8 mouse cellular contexts compared by ENCODE assay signal in the genomic region with DNA sequence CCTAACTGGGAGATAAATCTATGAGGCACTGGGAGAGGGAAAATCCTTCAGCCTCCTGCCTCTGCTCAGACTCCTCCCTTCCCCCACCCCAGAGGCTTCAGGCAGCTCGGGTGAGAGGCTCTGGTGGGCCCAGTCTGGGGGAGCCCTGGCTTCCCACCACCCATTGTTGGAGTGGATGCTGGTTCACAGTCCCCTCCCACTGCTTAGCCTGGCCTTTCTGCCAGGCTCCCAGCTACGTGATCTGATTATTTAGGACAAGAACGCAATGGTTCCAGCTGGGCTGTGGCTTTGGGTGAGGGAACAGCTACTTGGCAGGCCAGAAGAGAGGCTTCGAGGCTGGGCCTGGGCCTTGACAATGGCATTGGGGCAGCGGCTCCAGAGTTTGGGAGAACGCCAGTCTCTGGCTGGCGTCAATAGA. TPM values are rescaled to one million over a fixed set of nuclear protein-coding genes. Genes with fewer than 3 reads are reported as not detected.
DNase-seq lines count a peak whose midpoint lies in the region; ATAC-seq lines count a peak whose summit lies in the region.

No protein-coding gene starts in this region.

- no peaks in the 10 kb centered on the region for H3K9me3 ChIP-seq in forebrain, embryonic 11.5 days (ENCODE audit: control insufficient read depth, low read length)
- no peaks in the 10 kb centered on the region for H3K9me3 ChIP-seq in midbrain, embryonic 16.5 days (replicated peaks; ENCODE audit: control insufficient read depth, low read length, poor library complexity, severe bottlenecking)

- no peak overlapping the region for H3K4me3 ChIP-seq in forebrain, embryonic 11.5 days (ENCODE audit: low read depth, low read length)
- no peak overlapping the region for H3K4me3 ChIP-seq in midbrain, embryonic 16.5 days (ENCODE audit: low read depth, low read length)

- peak; percentile 95 for ATAC-seq in forebrain, embryonic 11.5 days (replicated peaks; ENCODE audit: low FRiP score)
- peak; percentile 93 for ATAC-seq in midbrain, embryonic 16.5 days

- peaks cover 16% of the 10 kb centered on the region; the same call in 1 of the 2 replicates for H3K4me1 ChIP-seq in forebrain, embryonic 11.5 days (replicated peaks; ENCODE audit: control insufficient read depth, insufficient read depth, low read length)
- peaks cover 12% of the 10 kb centered on the region; the same call in 1 of the 2 replicates for H3K4me1 ChIP-seq in midbrain, embryonic 16.5 days (ENCODE audit: control insufficient read depth, insufficient read depth, low read length)

- no peaks in the 10 kb centered on the region for H3K36me3 ChIP-seq in forebrain, embryonic 11.5 days (ENCODE audit: control insufficient read depth, insufficient read depth, low read length)
- no peaks in the 10 kb centered on the region for H3K36me3 ChIP-seq in midbrain, embryonic 16.5 days (ENCODE audit: control insufficient read depth, insufficient read depth, low read length)

- H3K4me2 ChIP-seq in forebrain, embryonic 11.5 days (ENCODE audit: low read depth, low read length, severe bottlenecking) = no peak overlapping the region
- no peak overlapping the region for H3K4me2 ChIP-seq in midbrain, embryonic 16.5 days (ENCODE audit: low read length)

- WGBS in forebrain, embryonic 11.5 days = 12% methylated on average over 7 of the region's 7 CpGs
- 16% methylated on average over 7 of the region's 7 CpGs for WGBS in midbrain, embryonic 16.5 days

- peak; percentile 58 for DNase-seq in ovary, postnatal 36 days (ENCODE audit: low spot score)
- no peak for DNase-seq in ovary, postnatal 10 days (ENCODE audit: low spot score)
- DNase-seq in forebrain, embryonic 11.5 days (ENCODE audit: low spot score) = peak; percentile 80
- peak; percentile 78 for DNase-seq in layer of hippocampus, adult 9-11 months
- no peak for DNase-seq in urinary bladder, postnatal 4 days (ENCODE audit: low spot score in 2 of 2)
- DNase-seq in gastrocnemius, adult 18-20 months (ENCODE audit: low spot score) = no peak
- DNase-seq in urinary bladder, postnatal 10 days (ENCODE audit: low spot score) = no peak

- peak overlapping the region; percentile 63 for H3K27ac ChIP-seq in forebrain, embryonic 11.5 days (ENCODE audit: low read depth, low read length)
- H3K27ac ChIP-seq in midbrain, embryonic 16.5 days (ENCODE audit: low read length) = peak overlapping the region; percentile 43

- no peaks in the 10 kb centered on the region for H3K27me3 ChIP-seq in forebrain, embryonic 11.5 days (ENCODE audit: control insufficient read depth, insufficient read depth, low read length)
- H3K27me3 ChIP-seq in midbrain, embryonic 16.5 days (ENCODE audit: control insufficient read depth, insufficient read depth, low read depth, low read length) = no peaks in the 10 kb centered on the region

- H3K9ac ChIP-seq in forebrain, embryonic 11.5 days (ENCODE audit: low read length) = peak overlapping the region; percentile 43
- H3K9ac ChIP-seq in midbrain, embryonic 16.5 days (ENCODE audit: low read depth, low read length) = peak overlapping the region; percentile 3; the same call in 1 of the 2 replicates

RNA-seq across cellular contexts. Expression of gene Alpl, which starts 30.6 kb away (rescaled TPM):
- 16.1 and 18.1 TPM in 2 replicates for polyA plus RNA-seq in forebrain, embryonic 11.5 days (2014; fragmentation: Nextera tagmentation; extraction: Ambion mirVana)
- polyA plus RNA-seq in midbrain, embryonic 16.5 days (2015; fragmentation: Nextera tagmentation; extraction: Ambion mirVana) = 9.1 and 12.1 TPM in 2 replicates
- 10 to 100 TPM; 22.5 to 22.9 TPM for total RNA-seq in gastrocnemius, adult 18-20 months (2021)

Comparison
In these comparisons a context has a peak if more than half of its experiments do, and no peak if none do; other contexts are left out.
1. DNase-seq: peak in ovary, postnatal 36 days (single experiment), forebrain, embryonic 11.5 days (single experiment) and layer of hippocampus, adult 9-11 months (single experiment); none in ovary, postnatal 10 days (single experiment), urinary bladder, postnatal 4 days (0 of 2), gastrocnemius, adult 18-20 months (single experiment) and urinary bladder, postnatal 10 days (single experiment).